Comparison of ENCODE assay signal across 16 mouse cellular contexts in the genomic region with DNA sequence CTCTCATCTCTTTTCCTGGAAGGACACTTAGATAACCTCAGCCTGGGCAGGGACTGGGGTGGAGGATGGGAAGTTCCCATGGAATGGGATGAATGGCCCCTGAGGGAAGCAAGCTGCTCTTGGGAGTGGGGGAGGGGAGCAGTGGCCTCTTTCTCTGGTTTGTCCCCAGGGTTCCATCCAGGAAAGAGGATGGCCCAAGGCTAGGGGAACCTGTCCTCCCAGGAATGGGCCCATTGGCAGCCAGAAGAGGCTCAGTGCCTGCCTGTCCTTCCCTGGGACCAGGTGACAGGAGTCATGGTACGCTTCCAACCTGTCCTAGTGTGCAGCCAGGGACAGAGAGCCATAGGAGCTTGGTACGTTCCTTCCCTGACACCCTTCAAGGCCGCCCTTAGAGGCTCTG. TPM values are rescaled to one million over a fixed set of nuclear protein-coding genes. Genes with fewer than 3 reads are reported as not detected.
DNase-seq lines count a peak whose midpoint lies in the region; ATAC-seq and TF ChIP-seq lines count a peak whose summit lies in the region.
"Had no signal": no experiment of that assay in that cellular context is flagged by ENCODE, and none has a peak within 500 bp of the region (broad histone marks: within the 10 kb centered on the region; RNA-seq: fewer than 3 reads in every experiment).

No protein-coding gene starts in this region.

- no peaks in the 10 kb centered on the region for H3K36me3 ChIP-seq in hindbrain, embryonic 11.5 days (ENCODE audit: control insufficient read depth, insufficient read depth, low read length)
- no peaks in the 10 kb centered on the region for H3K36me3 ChIP-seq in hindbrain, embryonic 14.5 days (replicated peaks; ENCODE audit: control insufficient read depth, insufficient read depth)
- H3K36me3 ChIP-seq in midbrain, embryonic 12.5 days: no peaks in the 10 kb centered on the region
- H3K36me3 ChIP-seq in midbrain, postnatal 0 days (ENCODE audit: insufficient read depth, low read length): no peaks in the 10 kb centered on the region

- no peaks in the 10 kb centered on the region for H3K9me3 ChIP-seq in hindbrain, embryonic 11.5 days (ENCODE audit: control insufficient read depth, low read length)
- H3K9me3 ChIP-seq in hindbrain, embryonic 14.5 days (ENCODE audit: control insufficient read depth, low read length): no peaks in the 10 kb centered on the region
- H3K9me3 ChIP-seq in midbrain, embryonic 12.5 days: no peaks in the 10 kb centered on the region
- no peaks in the 10 kb centered on the region for H3K9me3 ChIP-seq in midbrain, postnatal 0 days (ENCODE audit: low read length)

- no peak overlapping the region for H3K9ac ChIP-seq in hindbrain, embryonic 11.5 days (ENCODE audit: low read depth, low read length)
- no peak overlapping the region for H3K9ac ChIP-seq in hindbrain, embryonic 14.5 days
- H3K9ac ChIP-seq in midbrain, embryonic 12.5 days (replicated peaks): no peak overlapping the region
- H3K9ac ChIP-seq in midbrain, postnatal 0 days (replicated peaks; ENCODE audit: low read length, poor library complexity, severe bottlenecking): no peak overlapping the region

- H3K4me2 ChIP-seq in hindbrain, embryonic 11.5 days (replicated peaks; ENCODE audit: low read depth, low read length): no peak overlapping the region
- no peak overlapping the region for H3K4me2 ChIP-seq in hindbrain, embryonic 14.5 days (replicated peaks)
- H3K4me2 ChIP-seq in midbrain, embryonic 12.5 days (replicated peaks): no peak overlapping the region
- H3K4me2 ChIP-seq in midbrain, postnatal 0 days (ENCODE audit: low read depth, low read length, poor library complexity, severe bottlenecking): no peak overlapping the region

- peak; percentile 38 for DNase-seq in cerebellum, adult 11-12 months
- DNase-seq in cerebellum, adult 2 months: no peak
- no peak for DNase-seq in hindbrain, embryonic 11.5 days (ENCODE audit: low spot score)
- no peak for DNase-seq in hindbrain, embryonic 14.5 days (ENCODE audit: low spot score)
- no peak for DNase-seq in midbrain, postnatal 0 days (ENCODE audit: low spot score)
- no peak for DNase-seq in urinary bladder, adult 18-20 months (ENCODE audit: low spot score in 2 of 2)
- DNase-seq: adrenal gland, postnatal 25 days; gastrocnemius, postnatal 10 days; kidney, adult 11 months; thymus, adult 18-20 months; thymus, postnatal 36 days had no signal

- no peak for ATAC-seq in hindbrain, embryonic 11.5 days (ENCODE audit: low FRiP score)
- no peak for ATAC-seq in hindbrain, embryonic 14.5 days (ENCODE audit: low FRiP score)
- ATAC-seq in midbrain, embryonic 12.5 days (ENCODE audit: low FRiP score, low read depth): no peak
- no peak for ATAC-seq in midbrain, postnatal 0 days (ENCODE audit: low FRiP score)
- ATAC-seq: forebrain, embryonic 16.5 days had no signal

- TF ChIP-seq CTCF in cerebellum, adult 2 months (IDR thresholded peaks at IDR 0.05; ENCODE audit: borderline replicate concordance, insufficient read depth, low read depth, low read length): no peak
- TF ChIP-seq CTCF in midbrain, postnatal 0 days (IDR thresholded peaks at IDR 0.05): no peak

- H3K27ac ChIP-seq in cerebellum, adult 2 months (ENCODE audit: insufficient read depth, low read length): no peak overlapping the region
- peak overlapping the region; percentile 67 for H3K27ac ChIP-seq in hindbrain, embryonic 11.5 days (ENCODE audit: low read depth, low read length)
- H3K27ac ChIP-seq in hindbrain, embryonic 14.5 days: no peak overlapping the region
- peak overlapping the region; percentile 56; the same call in 1 of the 2 replicates for H3K27ac ChIP-seq in midbrain, embryonic 12.5 days (replicated peaks)
- no peak overlapping the region for H3K27ac ChIP-seq in midbrain, postnatal 0 days (ENCODE audit: low read depth, low read length)

- peaks cover 44% of the 10 kb centered on the region for H3K4me1 ChIP-seq in cerebellum, adult 2 months (ENCODE audit: control insufficient read depth, insufficient read depth, low read length)
- peaks cover 6% of the 10 kb centered on the region; the same call in 1 of the 2 replicates for H3K4me1 ChIP-seq in hindbrain, embryonic 11.5 days (replicated peaks; ENCODE audit: control insufficient read depth, insufficient read depth, low read length)
- peaks cover 11% of the 10 kb centered on the region for H3K4me1 ChIP-seq in hindbrain, embryonic 14.5 days (replicated peaks; ENCODE audit: control insufficient read depth, insufficient read depth, low read length)
- peaks cover 31% of the 10 kb centered on the region for H3K4me1 ChIP-seq in midbrain, embryonic 12.5 days
- peaks cover 3% of the 10 kb centered on the region; the same call in 1 of the 2 replicates for H3K4me1 ChIP-seq in midbrain, postnatal 0 days (ENCODE audit: insufficient read depth, low read length)

- H3K4me3 ChIP-seq in cerebellum, adult 2 months (replicated peaks; ENCODE audit: insufficient read depth, low read depth, low read length): no peak overlapping the region
- H3K4me3 ChIP-seq in hindbrain, embryonic 11.5 days (ENCODE audit: low read depth, low read length): no peak overlapping the region
- no peak overlapping the region for H3K4me3 ChIP-seq in hindbrain, embryonic 14.5 days (replicated peaks; ENCODE audit: low read length)
- H3K4me3 ChIP-seq in midbrain, embryonic 12.5 days: no peak overlapping the region
- no peak overlapping the region for H3K4me3 ChIP-seq in midbrain, postnatal 0 days (ENCODE audit: low read depth, low read length)
- H3K4me3 ChIP-seq: layer of hippocampus, adult 2 months had no signal

- H3K27me3 ChIP-seq in cerebellum, adult 2 months (ENCODE audit: control insufficient read depth, insufficient read depth, low read length): no peaks in the 10 kb centered on the region
- no peaks in the 10 kb centered on the region for H3K27me3 ChIP-seq in hindbrain, embryonic 11.5 days (ENCODE audit: control insufficient read depth, insufficient read depth, low read length)
- no peaks in the 10 kb centered on the region for H3K27me3 ChIP-seq in hindbrain, embryonic 14.5 days (ENCODE audit: control insufficient read depth, insufficient read depth, low read length)
- H3K27me3 ChIP-seq in midbrain, embryonic 12.5 days: peaks cover 8% of the 10 kb centered on the region; the same call in 1 of the 2 replicates
- no peaks in the 10 kb centered on the region for H3K27me3 ChIP-seq in midbrain, postnatal 0 days (ENCODE audit: insufficient read depth, low read length)

- 76% methylated on average over 3 of the region's 3 CpGs for WGBS in cerebellum, adult 2 months
- 72% methylated on average over 3 of the region's 3 CpGs for WGBS in hindbrain, embryonic 11.5 days
- 56% methylated on average over 3 of the region's 3 CpGs for WGBS in hindbrain, embryonic 14.5 days
- WGBS in midbrain, embryonic 12.5 days: 65% methylated on average over 3 of the region's 3 CpGs
- 79% methylated on average over 3 of the region's 3 CpGs for whole genome bisulfite sequencing in midbrain, postnatal 0 days

- no peak for TF ChIP-seq POLR2A in cerebellum, adult 2 months (IDR thresholded peaks at IDR 0.05; ENCODE audit: borderline replicate concordance, insufficient read depth, low read length)

RNA-seq across cellular contexts. Expression of gene Doc2b, which starts 45.7 kb away (rescaled TPM):
- polyA plus RNA-seq in cerebellum, adult 2 months (2012; rRNA removed): 32.1 and 36.7 TPM in 2 replicates
- polyA plus RNA-seq in hindbrain, embryonic 11.5 days (2014; fragmentation: Nextera tagmentation; extraction: Ambion mirVana): 0.24 and 0.62 TPM in 2 replicates
- 2.9 and 3.7 TPM in 2 replicates for polyA plus RNA-seq in hindbrain, embryonic 14.5 days (2014; fragmentation: Nextera tagmentation; extraction: Ambion mirVana)
- polyA plus RNA-seq in midbrain, embryonic 12.5 days (2016; fragmentation: Nextera tagmentation; extraction: Ambion mirVana): 0.50 and 0.59 TPM in 2 replicates
- total RNA-seq in midbrain, postnatal 0 days (2014; rRNA removed): 23.0 and 27.7 TPM in 2 replicates
- 6.9 and 8.0 TPM in 2 replicates for polyA plus RNA-seq in midbrain, postnatal 0 days (2015; fragmentation: Nextera tagmentation; extraction: Ambion mirVana)
- total RNA-seq: common myeloid progenitor, adult 5-6 weeks; megakaryocyte-erythroid progenitor cell, adult 5-6 weeks had no signal

Comparison
In these comparisons a context has a peak if more than half of its experiments do, and no peak if none do; other contexts are left out.
1. H3K27ac ChIP-seq: peak in hindbrain, embryonic 11.5 days (single experiment) and midbrain, embryonic 12.5 days (single experiment); none in cerebellum, adult 2 months (single experiment), hindbrain, embryonic 14.5 days (single experiment) and midbrain, postnatal 0 days (single experiment).